Mouse (Mus musculus) urinary bladder, postnatal 36 days (tissue): ENCODE data around the gene 5730455P16Rik.
A peak's percentile ranks its signal among the peaks of the same experiment; 100 is the strongest.
"Not testable (repeated sequence)": the region's sequence is repeated elsewhere in the genome, so short reads cannot be mapped to it uniquely, and the experiment has no call there.

ENCODE experiments used
- DNase-seq, 2 experiments: peaks; one replicate each; pipeline ENCODE4 v3.0.0; 2022; ENCODE audit warnings: low spot score in 2 of 2, mixed read lengths in 1 of 2

The 5730455P16Rik gene

GRCm38 (mm10) chr11:80379184-80379583 is 1.4 kb upstream of the 5730455P16Rik start:
- DNase-seq: not testable (repeated sequence)

- not testable (repeated sequence) for DNase-seq
Measured at GRCm38 (mm10) chr11:80378452-80379068, 726 bp upstream of the 5730455P16Rik start.

- DNase-seq: no peak
Measured at GRCm38 (mm10) chr11:80376651-80377050, 1.2 kb downstream of the 5730455P16Rik start.

GRCm38 (mm10) chr11:80368949-80369348 is 8.9 kb downstream of the 5730455P16Rik start:
- DNase-seq: no peak

- no peak for DNase-seq
Measured at GRCm38 (mm10) chr11:80354832-80355231, 23.0 kb downstream of the 5730455P16Rik start.

- peak; percentile 80 to 84 for DNase-seq
Measured at GRCm38 (mm10) chr11:80351832-80352430, 25.9 kb downstream of the 5730455P16Rik start.

GRCm38 (mm10) chr11:80342482-80342881 is 35.4 kb downstream of the 5730455P16Rik start:
- DNase-seq: no peak

- DNase-seq: no peak
Measured at GRCm38 (mm10) chr11:80336351-80336730, 41.5 kb downstream of the 5730455P16Rik start.

GRCm38 (mm10) chr11:80335609-80336350 is 42.1 kb downstream of the 5730455P16Rik start:
- no peak for DNase-seq

- no peak for DNase-seq
Measured at GRCm38 (mm10) chr11:80332709-80333400, 45.0 kb downstream of the 5730455P16Rik start.

- no peak for DNase-seq
Measured at GRCm38 (mm10) chr11:80324636-80325035, 53.2 kb downstream of the 5730455P16Rik start.

- DNase-seq: no peak
Measured at GRCm38 (mm10) chr11:80323255-80323654, 54.6 kb downstream of the 5730455P16Rik start.

GRCm38 (mm10) chr11:80315743-80316639 is 61.8 kb downstream of the 5730455P16Rik start:
- DNase-seq: no peak

GRCm38 (mm10) chr11:80313944-80314343 is 63.9 kb downstream of the 5730455P16Rik start:
- no peak for DNase-seq

GRCm38 (mm10) chr11:80313462-80313861 is 64.4 kb downstream of the 5730455P16Rik start:
- no peak for DNase-seq

GRCm38 (mm10) chr11:80312565-80312964 is 65.3 kb downstream of the 5730455P16Rik start:
- no peak for DNase-seq

GRCm38 (mm10) chr11:80312049-80312448 is 65.8 kb downstream of the 5730455P16Rik start:
- DNase-seq: no peak

- DNase-seq: no peak
Measured at GRCm38 (mm10) chr11:80311271-80311670, 66.6 kb downstream of the 5730455P16Rik start.
